Mouse (Mus musculus): ENCODE data around the gene Fam20a.

Fam20a gene

DNA sequence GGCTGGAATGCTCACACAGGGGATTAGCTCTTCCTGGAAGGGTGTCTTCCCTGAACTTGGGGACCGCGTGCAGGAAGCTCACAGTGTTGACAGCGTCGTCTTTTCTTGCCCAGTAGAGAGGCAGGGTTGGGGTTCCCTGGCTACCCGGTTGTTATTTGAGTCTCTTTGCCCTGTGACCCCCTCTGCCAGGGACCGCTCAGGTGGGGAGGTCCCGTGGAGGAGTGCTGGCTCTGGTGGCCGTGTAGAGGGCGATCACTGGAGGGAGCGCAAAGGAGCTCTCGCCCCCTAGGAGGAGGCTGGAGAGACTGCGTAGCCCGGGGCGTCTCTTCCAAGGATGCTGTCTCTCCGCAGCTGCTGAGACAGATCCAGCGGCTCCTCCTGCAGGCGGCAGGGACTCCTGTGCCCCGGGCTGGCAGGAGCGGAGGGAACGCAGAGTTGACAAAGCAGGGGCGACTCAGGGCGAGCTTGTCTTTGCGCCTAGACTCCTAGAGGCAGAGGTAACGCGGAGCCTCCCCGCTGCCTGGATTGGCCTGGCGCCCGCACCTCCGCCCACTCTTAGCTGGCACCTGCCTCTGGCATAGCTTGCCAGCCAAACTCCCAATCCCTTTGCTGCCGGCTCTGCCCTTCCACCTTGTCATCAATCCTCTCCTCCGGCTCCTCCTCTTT, at the start of gene Fam20a:
Gene Fam20a, minus strand, starts transcription at position 499 of the 666 bp plus-strand sequence.
- DNase-seq (ENCODE audit: low read depth, low spot score): no peak

GRCm38 (mm10) chr11:109771381-109771780, 49.3 kb upstream of the Fam20a start:
- no peak for DNase-seq (ENCODE audit: low read depth, low spot score)

DNA sequence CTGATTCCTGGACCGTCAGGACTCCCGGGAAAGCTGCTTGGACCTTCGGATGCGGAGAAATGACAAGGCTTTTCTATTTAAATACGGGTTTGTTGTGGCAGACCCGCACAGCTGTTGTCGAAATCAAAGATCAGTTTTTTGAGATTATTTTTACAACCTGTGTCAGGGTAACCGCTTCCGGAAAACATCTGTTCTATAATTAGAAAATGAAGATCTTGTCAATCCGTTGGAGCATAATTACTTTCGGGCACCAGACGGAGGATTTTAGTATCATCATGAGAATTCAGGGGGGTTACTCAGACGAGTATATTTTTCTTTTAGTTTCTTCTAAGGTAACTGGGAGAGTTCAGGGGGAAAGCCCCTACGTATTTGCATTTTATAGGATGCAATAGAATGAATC, 48.1 kb upstream of the Fam20a start:
- no peak for DNase-seq (ENCODE audit: low read depth, low spot score)

- no peak for DNase-seq (ENCODE audit: low read depth, low spot score)
Measured at GRCm38 (mm10) chr11:109769091-109769490, 47.0 kb upstream of the Fam20a start.

DNA sequence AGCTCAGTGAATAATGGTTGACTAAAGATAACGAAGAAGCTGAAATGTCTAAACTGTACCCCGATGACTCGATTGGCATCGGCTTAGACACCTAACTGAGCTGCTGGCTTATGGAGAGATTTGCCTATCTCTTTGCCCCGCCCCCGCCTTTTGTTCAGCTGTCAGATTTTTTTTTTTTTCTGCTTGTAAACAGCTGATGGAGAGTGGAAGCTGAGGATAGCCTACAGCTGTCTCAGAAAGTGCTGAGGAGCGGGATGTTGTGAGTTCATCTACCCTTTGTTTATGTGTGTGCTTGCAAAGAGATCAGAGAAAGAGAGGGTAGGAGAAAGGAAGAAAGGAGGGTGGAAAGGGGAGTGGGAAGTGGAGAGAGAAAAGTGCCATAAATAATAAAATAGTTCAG, 38.0 kb upstream of the Fam20a start:
- DNase-seq (ENCODE audit: low read depth, low spot score): no peak

GRCm38 (mm10) chr11:109758616-109759215, 36.6 kb upstream of the Fam20a start:
- no peak for DNase-seq (ENCODE audit: low read depth, low spot score)

- no peak for DNase-seq (ENCODE audit: low read depth, low spot score)
Measured at GRCm38 (mm10) chr11:109754105-109754602, 32.1 kb upstream of the Fam20a start.

GRCm38 (mm10) chr11:109751636-109752603, 29.8 kb upstream of the Fam20a start:
- no peak for DNase-seq (ENCODE audit: low read depth, low spot score)

GRCm38 (mm10) chr11:109745210-109745609, 23.1 kb upstream of the Fam20a start:
- no peak for DNase-seq (ENCODE audit: low read depth, low spot score)

GRCm38 (mm10) chr11:109737967-109738366, 15.9 kb upstream of the Fam20a start:
- no peak for DNase-seq (ENCODE audit: low read depth, low spot score)

- DNase-seq (ENCODE audit: low read depth, low spot score): no peak
Measured at GRCm38 (mm10) chr11:109736406-109736805, 14.3 kb upstream of the Fam20a start.

DNA sequence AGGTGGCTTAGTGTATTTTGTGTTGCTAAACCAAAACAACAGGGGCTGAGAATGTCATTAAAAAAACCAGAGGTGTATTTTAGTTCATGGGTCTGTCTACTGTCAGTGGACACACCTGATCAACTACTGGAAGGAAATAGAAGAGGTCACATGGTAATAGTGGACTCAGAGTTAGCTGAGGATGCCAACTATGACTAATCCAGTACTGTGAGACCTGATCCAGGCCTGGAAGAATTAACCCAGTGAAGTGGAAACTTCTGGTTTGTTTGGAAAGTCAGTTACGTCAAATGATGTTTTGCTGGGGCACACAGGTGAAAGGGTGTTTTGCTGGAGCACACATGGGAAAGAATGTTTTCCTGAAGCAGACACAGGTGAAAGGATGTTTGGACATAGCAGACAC, 12.3 kb upstream of the Fam20a start:
- DNase-seq (ENCODE audit: low read depth, low spot score): no peak

DNA sequence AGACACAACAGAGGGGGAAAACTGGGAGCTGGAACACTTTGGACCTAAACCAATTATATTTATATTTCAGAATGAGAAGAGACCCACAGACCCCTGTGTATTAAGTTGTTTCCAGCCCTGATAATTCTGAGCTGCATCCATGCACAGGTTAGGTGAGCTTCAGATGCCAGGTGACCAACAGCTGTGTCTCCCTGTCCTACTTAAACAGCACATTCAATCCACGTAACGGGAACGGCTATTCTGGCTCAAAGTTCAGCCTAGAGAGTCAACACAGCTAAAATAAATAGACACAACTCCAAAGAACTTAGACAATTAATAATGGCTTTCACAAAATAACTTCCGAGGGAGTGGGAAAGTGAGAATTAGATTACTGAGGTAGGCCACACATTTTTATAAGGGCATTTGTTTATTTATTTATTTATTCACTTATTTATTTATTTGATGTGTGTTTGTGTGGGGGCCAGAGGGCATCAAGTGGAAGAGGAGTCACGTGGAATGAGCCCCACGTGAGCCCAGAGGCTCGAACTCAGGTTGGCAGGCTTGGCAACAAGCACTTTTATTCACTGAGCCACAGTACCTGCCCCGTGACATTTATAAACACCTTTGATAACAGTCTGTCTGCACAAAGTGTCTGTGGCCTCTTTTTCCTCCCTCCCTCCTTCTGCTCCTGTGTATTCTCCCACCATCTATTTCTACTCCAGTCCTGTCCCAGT, 10.8 kb upstream of the Fam20a start:
- no peak for DNase-seq (ENCODE audit: low read depth, low spot score)

- DNase-seq (ENCODE audit: low read depth, low spot score): no peak
Measured at GRCm38 (mm10) chr11:109728371-109728770, 6.3 kb upstream of the Fam20a start.

DNA sequence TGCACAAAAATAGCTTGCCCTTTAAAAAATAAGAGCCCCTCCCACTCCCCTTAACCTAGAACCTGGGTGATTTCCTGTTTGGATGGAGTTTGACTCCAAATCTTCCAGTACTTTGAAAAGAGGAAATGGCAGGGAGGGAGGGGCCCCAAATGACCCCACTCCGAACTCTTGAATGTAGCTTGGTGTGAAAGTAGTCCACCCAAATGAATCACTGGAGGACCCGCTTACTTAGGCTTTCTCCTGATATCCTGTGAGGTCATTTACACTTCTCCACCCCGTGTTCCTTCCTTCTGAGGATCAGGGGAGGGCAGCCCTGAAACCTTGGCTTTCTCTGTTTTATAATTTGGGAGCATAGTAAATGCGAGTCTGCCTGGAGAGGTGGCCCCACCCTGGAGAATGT, 632 bp upstream of the Fam20a start:
- DNase-seq (ENCODE audit: low read depth, low spot score): no peak

DNA sequence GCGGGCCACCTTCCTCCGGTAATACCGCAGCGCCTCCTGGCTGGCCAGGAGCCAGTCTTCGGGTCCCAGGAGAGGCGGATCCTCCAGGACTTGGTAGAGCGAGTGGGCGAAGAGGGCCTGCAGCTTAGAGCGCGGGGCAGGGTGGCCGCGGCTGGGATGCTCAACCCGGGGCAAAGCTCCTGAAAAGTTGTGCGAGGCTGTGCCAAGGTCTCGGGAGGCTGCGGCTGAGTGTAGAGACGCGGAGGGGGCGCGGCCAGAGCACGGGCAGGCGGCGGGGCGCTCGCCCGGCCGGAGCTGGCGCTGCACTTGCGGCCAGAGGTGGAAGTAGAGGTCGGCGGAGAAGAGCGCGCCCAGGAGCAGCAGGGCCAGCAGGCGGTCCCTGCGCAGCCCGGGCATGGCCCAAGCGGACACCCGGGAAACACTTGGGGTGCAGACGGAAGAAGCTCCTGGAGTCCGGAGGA, 729 bp downstream of the Fam20a start:
- no peak for DNase-seq (ENCODE audit: low read depth, low spot score)

DNA sequence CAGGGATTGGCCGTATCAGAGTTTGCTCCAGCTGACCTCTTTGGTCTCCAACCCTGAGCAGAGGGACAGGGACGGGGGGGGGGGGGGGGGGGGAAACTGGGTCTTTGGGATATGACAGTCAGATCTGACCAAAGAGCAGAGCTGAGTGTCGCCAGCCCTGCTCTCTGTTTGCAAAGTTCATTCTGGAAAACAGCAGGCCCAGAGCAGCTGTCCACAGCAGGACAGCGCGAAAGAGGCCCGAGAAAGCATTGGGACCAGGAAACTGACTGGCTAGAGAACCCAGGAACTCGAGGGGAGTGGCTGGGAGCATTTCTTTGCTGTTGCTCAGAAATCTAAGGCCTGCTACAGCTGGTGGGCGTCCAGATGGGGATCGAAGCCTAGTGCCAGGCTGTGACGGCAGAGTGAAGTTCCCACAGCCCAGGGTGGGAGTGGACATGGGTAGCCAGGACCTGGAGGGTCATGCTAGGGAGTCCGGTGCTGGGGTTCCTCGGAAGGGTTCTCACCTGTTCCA, 1.2 kb downstream of the Fam20a start:
- DNase-seq (ENCODE audit: low read depth, low spot score): no peak

DNA sequence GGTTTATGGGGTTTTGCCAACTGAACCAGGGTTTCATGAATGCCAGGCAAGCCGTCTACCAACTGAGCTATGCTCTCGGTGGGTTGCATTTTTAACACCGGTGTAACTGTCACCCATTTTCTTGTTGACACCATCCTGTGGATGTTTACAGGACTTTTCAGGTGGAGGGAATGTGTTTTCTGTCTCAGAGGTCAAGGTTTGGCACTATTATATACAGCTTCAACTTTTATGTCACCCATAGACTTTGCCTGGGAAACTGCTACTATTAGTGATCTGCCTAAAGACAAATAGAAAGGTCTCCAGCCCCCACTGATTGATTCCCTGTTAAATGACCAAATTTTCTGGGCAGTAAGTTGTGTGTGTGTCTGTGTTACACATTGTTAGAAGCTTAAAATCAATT, 2.7 kb downstream of the Fam20a start:
- no peak for DNase-seq (ENCODE audit: low read depth, low spot score)

GRCm38 (mm10) chr11:109717966-109718895, 3.8 kb downstream of the Fam20a start:
- no peak for DNase-seq (ENCODE audit: low read depth, low spot score)

DNA sequence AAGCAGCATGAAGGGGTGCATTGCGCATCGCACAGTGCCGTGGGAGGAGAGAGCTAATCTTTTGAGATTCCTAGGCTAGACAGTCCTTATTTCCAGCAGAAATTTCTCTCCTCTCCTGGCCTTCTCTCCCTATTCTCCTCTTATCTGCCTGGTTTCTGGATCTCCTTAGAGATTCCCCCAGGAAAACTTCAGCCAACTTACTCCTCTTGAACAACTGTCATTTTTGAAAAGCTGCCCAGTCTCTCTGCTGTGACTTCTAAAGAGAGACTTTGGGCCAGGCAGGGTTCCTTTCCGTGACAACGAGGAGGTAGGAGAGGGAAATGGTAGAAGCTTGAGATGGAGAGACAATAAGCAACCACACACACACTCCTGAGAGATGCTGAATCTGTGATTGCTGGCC, 4.6 kb downstream of the Fam20a start:
- DNase-seq (ENCODE audit: low read depth, low spot score): no peak

Measured in embryo, embryonic 11.5 days (tissue).